Mouse (Mus musculus) hindbrain, embryonic 15.5 days (tissue): ENCODE results near the gene Mrps26. TPM values are rescaled to one million over a fixed set of nuclear protein-coding genes. Genes with fewer than 3 reads are reported as not detected.

Experiments
- ATAC-seq: fragments of 200-750 bp; cut with Nextera tagmentation; 2 replicates; pipeline ENCODE4 v1.8.0; 2017; ENCODE audit warnings: low read depth, moderate number of reproducible peaks, moderate TSS enrichment; ENCODE audit not compliant: low FRiP score
- H3K27ac ChIP-seq: fragments of 300-500 bp; sonication (generic); replicated peaks from 2 replicates; pipeline ENCODE4 v1.5.1; 2015; ENCODE audit warnings: mild to moderate bottlenecking, inconsistent platforms
- H3K27me3 ChIP-seq: fragments of 300-500 bp; sonication (generic); 2 replicates; pipeline ENCODE4 v1.6.1; 2015; ENCODE audit warnings: control low read depth, inconsistent platforms
- H3K36me3 ChIP-seq: fragments of 300-500 bp; sonication (generic); 2 replicates; pipeline ENCODE4 v1.6.1; 2015; ENCODE audit warnings: control low read depth, inconsistent platforms
- H3K4me1 ChIP-seq: fragments of 300-500 bp; sonication (generic); replicated peaks from 2 replicates; pipeline ENCODE4 v1.6.1; 2015; ENCODE audit warnings: control low read depth, inconsistent platforms
- H3K4me2 ChIP-seq: fragments of 300-500 bp; sonication (generic); 2 replicates; pipeline ENCODE4 v1.6.1; 2015; ENCODE audit warnings: moderate library complexity, mild to moderate bottlenecking, inconsistent platforms
- H3K4me3 ChIP-seq: fragments of 300-500 bp; sonication (generic); 2 replicates; pipeline ENCODE4 v1.5.1; 2015; ENCODE audit warnings: mild to moderate bottlenecking, inconsistent platforms
- H3K9ac ChIP-seq: fragments of 300-500 bp; sonication (generic); 2 replicates; pipeline ENCODE4 v1.6.1; 2015; ENCODE audit warnings: inconsistent platforms
- H3K9me3 ChIP-seq: fragments of 300-500 bp; sonication (generic); 2 replicates; pipeline ENCODE4 v1.6.1; 2016; ENCODE audit warnings: control low read depth, inconsistent platforms
- whole genome bisulfite sequencing: fragments of 180-500 bp; shearing (Covaris S2); methylation state at CpG from one replicate; pipeline ENCODE4 v1.1.7; 2015; 5-methylcytosine and 5-hydroxymethylcytosine counted together
- polyA plus RNA-seq: library from polyadenylated mRNA; unstranded; fragments of >200 nt; fragmentation: Nextera tagmentation; extraction: Ambion mirVana; gene quantifications from 2 replicates; pipeline ENCODE4 v1.2.1, GENCODE M21; 2015

Gene Mrps26
- polyA plus RNA-seq, 1 experiment from 2014 or later: 100 TPM

DNA sequence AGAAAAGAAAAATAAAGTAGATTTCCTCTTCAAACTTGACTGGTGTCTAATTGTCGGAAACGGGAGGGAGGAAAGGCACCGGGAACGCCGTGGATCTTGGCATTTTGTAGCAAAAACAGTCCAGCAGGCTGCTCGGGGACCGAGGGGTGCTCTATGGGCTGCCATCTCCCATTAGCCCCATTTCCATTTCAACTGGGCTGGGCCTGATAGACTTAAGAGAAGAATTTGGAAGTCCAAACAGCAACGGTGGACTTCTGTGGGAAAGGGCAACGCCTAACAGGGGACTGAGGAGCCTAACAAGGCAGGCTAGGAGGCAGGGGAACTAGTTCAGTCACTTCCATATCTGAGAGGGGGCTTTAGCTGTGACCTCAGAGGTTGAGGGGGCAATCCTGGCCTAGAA is 13.5 kb downstream of the Mrps26 start:
- Histone ChIP-seq H3K9ac (no peak overlapping the region), H3K27me3 (peaks cover 71% of the 10 kb centered on the region), H3K4me3 (peak overlapping the region; percentile 30), H3K4me1 (peaks cover 32% of the 10 kb centered on the region), H3K4me2 (peak overlapping the region; percentile 55), H3K36me3 (no peaks in the 10 kb centered on the region), H3K9me3 (no peaks in the 10 kb centered on the region), H3K27ac (no peak overlapping the region)
- ATAC-seq: no peak
- WGBS: 5% methylated on average over 9 of the region's 9 CpGs

DNA sequence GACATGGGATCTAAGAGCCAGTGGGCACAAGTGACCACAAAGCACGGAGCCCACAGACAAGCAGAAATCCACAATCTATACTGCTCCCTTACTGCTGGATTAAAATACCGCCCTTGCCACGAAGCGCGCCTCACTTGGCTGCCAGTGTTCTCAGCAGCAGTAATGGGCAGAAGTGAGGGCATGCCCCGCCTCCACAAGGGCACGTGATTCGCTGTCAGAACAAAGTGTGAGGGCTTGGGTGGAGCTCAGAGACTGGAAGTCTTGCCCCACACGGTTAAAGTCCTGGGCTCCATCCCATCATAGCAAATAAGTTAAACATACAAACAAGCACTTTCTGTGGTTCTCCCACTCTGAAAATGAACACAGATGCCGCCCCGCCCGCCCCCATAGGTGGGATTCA is 14.1 kb downstream of the Mrps26 start:
- peak overlapping the region; percentile 30 for H3K4me2 ChIP-seq
- H3K9me3 ChIP-seq: no peaks in the 10 kb centered on the region
- no peak overlapping the region for H3K4me3 ChIP-seq
- no peak overlapping the region for H3K9ac ChIP-seq
- H3K36me3 ChIP-seq: no peaks in the 10 kb centered on the region
- WGBS: 3% methylated on average over 12 of the region's 12 CpGs
- no peak overlapping the region for H3K27ac ChIP-seq
- H3K27me3 ChIP-seq: peaks cover 77% of the 10 kb centered on the region
- H3K4me1 ChIP-seq: peaks cover 32% of the 10 kb centered on the region
- ATAC-seq: no peak

DNA sequence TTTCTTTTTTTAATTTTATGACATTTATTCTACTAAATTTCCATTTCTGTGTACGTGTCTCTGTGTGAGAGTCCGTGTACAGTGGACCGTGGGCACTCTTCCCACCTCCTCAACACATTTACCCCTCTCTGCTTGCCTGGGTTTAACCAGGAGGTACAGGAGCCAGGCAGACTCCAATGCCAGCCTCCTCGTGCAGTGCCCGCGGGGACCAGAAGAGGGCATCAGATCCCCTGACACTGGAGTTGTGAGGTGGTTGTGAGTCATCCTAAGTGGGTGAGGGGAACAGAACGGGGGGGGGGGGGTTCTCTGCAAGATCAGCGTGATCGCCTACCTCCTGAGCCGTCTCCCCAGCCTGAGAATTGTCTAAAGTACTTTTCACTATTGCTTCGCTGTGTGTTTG is 14.6 kb downstream of the Mrps26 start:
- no peak for ATAC-seq
- H3K4me2 ChIP-seq: no peak overlapping the region
- H3K4me1 ChIP-seq: peaks cover 32% of the 10 kb centered on the region
- WGBS: 11% methylated on average over 11 of the region's 11 CpGs
- H3K27me3 ChIP-seq: peaks cover 77% of the 10 kb centered on the region
- H3K36me3 ChIP-seq: no peaks in the 10 kb centered on the region
- H3K9ac ChIP-seq: no peak overlapping the region
- no peaks in the 10 kb centered on the region for H3K9me3 ChIP-seq
- no peak overlapping the region for H3K27ac ChIP-seq
- no peak overlapping the region for H3K4me3 ChIP-seq

DNA sequence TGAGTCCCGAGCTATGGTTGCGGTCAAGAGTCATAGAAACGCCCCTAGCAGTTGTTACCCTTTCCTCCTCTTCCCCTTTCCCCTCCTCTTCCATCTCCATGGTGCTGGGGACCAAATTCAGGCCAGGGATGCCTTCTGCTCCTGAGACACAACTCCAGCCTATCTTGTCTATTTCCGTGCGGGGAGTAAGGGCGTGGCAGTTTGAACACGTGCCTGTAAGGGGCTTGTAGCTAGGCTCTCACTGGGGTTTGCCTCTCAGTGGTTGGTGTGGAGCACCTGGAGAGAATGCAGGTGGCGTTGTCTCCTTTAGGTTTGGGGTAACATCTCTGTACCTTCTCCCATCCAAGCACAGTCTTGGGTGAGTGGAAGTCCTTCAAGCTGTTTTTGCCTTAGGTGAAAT is 16.2 kb downstream of the Mrps26 start:
- peaks cover 32% of the 10 kb centered on the region for H3K4me1 ChIP-seq
- peaks cover 75% of the 10 kb centered on the region for H3K27me3 ChIP-seq
- no peak overlapping the region for H3K27ac ChIP-seq
- H3K9me3 ChIP-seq: no peaks in the 10 kb centered on the region
- 5% methylated on average over 8 of the region's 8 CpGs for WGBS
- H3K4me2 ChIP-seq: no peak overlapping the region
- ATAC-seq: no peak
- no peak overlapping the region for H3K4me3 ChIP-seq
- no peak overlapping the region for H3K9ac ChIP-seq
- H3K36me3 ChIP-seq: no peaks in the 10 kb centered on the region

DNA sequence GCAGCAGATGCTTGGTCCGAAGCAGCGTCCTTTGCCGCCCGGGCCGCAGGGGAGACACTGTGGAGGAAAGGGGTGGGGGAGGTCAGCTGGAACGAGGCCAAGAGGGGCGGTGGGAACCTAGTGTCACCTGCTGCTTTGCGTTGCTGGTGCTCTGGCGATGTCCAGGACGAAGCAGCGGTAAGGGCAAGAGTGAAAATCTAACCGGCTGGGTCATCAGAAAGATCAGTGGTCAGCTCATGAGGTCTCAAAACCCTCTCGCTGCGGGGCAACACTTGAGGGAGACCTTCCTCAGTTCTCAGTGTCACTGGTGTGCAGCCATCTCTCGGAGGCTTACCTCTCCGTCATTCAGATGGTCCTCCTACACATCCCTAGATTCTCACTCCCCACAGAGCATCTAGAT is 17.7 kb downstream of the Mrps26 start:
- peak overlapping the region; percentile 20; the same call in 1 of the 2 replicates for H3K9ac ChIP-seq
- peak overlapping the region; percentile 53 for H3K4me2 ChIP-seq
- no peak overlapping the region for H3K27ac ChIP-seq
- H3K27me3 ChIP-seq: peaks cover 61% of the 10 kb centered on the region
- H3K36me3 ChIP-seq: no peaks in the 10 kb centered on the region
- H3K9me3 ChIP-seq: no peaks in the 10 kb centered on the region
- ATAC-seq: no peak
- H3K4me1 ChIP-seq: peaks cover 30% of the 10 kb centered on the region
- peak overlapping the region; percentile 26 for H3K4me3 ChIP-seq
- WGBS: 3% methylated on average over 16 of the region's 16 CpGs

DNA sequence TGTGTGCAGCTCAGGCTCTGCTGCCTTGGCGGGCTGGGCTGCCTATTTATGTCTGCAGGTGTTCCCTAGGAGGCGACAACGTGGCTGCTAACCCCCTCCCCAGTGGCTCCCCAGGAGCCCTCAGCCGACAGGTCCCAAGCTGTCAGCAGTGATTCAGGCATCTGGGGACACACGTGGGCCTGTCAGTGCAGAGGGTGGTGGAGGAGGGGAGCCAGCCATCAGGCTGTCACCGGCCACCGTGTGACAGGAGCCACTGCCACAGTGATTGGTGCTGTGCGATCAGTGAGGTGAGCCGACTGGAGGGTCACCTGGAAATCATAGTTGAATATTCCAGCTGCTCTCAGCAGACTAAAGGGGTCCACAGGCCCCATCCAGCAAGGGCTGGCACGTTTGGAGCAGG is 19.0 kb downstream of the Mrps26 start, which contains the start of gene Avp:
TSS of gene Avp (minus strand) at position 3 of the 400 bp plus-strand sequence.
- Histone ChIP-seq H3K27ac (no peak within 1 kb of the TSS), H3K4me1 (peaks cover 18% of the 10 kb centered on the region), H3K27me3 (peaks cover 49% of the 10 kb centered on the region), H3K4me2 (no peak within 1 kb of the TSS), H3K9ac (no peak within 1 kb of the TSS), H3K36me3 (no peaks in the 10 kb centered on the region), H3K9me3 (no peaks in the 10 kb centered on the region), H3K4me3 (no peak within 1 kb of the TSS)
- ATAC-seq: no peak
- WGBS: 36% methylated on average over 10 of the region's 10 CpGs

DNA sequence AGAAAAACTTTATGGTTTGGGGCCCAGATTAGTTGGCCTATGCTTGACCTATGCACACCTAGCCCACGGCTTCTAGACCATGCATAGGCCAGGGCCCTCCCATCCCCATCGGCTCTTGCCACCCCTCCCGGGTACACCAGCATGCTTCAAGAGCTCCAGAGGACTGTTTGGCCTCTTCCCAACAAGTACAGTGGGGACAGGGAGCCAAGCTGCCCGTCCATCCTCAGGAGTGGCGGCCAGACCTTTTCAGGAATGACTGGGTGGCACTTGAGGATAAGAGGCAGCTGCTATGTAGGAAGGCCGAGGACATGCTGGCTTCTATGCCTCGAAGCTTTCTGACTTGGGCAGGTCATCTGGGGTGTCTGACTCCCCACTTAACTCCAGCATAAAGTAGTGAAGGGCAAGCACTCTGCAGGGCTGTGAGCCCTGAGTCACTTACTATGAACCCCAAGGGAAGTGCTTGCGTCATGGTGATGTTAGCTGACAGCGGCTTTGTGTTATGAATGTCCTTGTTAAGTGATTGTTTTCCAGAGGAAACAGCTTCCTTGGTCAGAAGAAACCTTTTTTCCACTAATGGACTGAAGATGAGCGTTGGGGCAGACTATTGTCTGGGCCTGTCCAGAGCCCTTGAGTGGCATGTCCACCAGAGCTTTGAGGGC is 20.5 kb downstream of the Mrps26 start:
- H3K9ac ChIP-seq: no peak overlapping the region
- no peak for ATAC-seq
- no peaks in the 10 kb centered on the region for H3K9me3 ChIP-seq
- peaks cover 34% of the 10 kb centered on the region for H3K27me3 ChIP-seq
- no peak overlapping the region for H3K4me3 ChIP-seq
- no peak overlapping the region for H3K4me2 ChIP-seq
- H3K36me3 ChIP-seq: no peaks in the 10 kb centered on the region
- WGBS: 83% methylated on average over 10 of the region's 10 CpGs
- H3K27ac ChIP-seq: no peak overlapping the region
- peaks cover 15% of the 10 kb centered on the region for H3K4me1 ChIP-seq

DNA sequence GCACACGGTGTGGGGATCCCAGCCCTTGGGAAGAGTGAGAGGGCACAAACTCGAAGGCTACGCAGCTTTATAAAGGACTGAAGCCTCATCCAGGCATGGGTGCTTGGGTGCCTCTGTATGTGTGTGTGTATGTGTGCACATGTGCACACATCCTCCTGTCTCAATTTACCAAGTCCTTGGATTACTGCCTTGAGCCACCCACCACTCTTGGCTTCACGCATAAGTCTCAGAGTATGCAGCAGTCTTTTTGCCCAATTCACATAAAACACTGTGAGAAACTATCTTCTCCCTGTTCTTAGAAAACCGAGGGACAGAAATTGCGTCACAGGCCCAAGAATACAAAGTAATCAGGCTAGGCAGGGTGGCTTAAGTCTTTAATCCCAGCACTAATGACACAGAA is 22.5 kb downstream of the Mrps26 start:
- Histone ChIP-seq H3K36me3 (peaks cover 9% of the 10 kb centered on the region; the same call in 1 of the 2 replicates), H3K27me3 (peaks cover 15% of the 10 kb centered on the region), H3K9me3 (no peaks in the 10 kb centered on the region), H3K4me3 (no peak overlapping the region), H3K27ac (no peak overlapping the region), H3K4me1 (peaks cover 5% of the 10 kb centered on the region), H3K4me2 (no peak overlapping the region), H3K9ac (no peak overlapping the region)
- ATAC-seq: no peak
- 87% methylated on average over 6 of the region's 6 CpGs for WGBS

DNA sequence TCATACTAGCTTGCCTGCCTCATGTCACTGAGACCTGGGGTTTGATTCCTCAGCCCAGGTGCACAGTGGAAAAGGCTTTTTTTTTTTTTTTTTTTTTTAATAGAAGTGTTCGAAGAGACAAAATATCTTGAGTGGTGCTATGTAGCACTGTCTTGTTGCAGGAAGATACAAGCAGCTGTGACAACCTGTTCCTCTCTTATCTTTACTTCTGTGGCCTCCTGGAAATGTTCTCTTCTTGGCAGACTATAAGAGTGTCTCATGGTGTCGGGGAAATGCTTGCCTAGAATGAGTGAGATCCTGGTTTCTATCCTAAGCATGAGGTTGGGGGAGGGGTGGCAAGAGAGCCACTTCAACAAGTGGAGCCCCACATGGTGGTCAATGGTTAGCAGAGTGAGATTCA is 24.8 kb downstream of the Mrps26 start:
- H3K27me3 ChIP-seq: no peaks in the 10 kb centered on the region
- H3K9ac ChIP-seq: no peak overlapping the region
- H3K4me2 ChIP-seq: no peak overlapping the region
- H3K9me3 ChIP-seq: no peaks in the 10 kb centered on the region
- 94% methylated on average over 2 of the region's 2 CpGs for WGBS
- ATAC-seq: no peak
- no peaks in the 10 kb centered on the region for H3K4me1 ChIP-seq
- peaks cover 16% of the 10 kb centered on the region; the same call in 1 of the 2 replicates for H3K36me3 ChIP-seq
- no peak overlapping the region for H3K4me3 ChIP-seq
- H3K27ac ChIP-seq: no peak overlapping the region

DNA sequence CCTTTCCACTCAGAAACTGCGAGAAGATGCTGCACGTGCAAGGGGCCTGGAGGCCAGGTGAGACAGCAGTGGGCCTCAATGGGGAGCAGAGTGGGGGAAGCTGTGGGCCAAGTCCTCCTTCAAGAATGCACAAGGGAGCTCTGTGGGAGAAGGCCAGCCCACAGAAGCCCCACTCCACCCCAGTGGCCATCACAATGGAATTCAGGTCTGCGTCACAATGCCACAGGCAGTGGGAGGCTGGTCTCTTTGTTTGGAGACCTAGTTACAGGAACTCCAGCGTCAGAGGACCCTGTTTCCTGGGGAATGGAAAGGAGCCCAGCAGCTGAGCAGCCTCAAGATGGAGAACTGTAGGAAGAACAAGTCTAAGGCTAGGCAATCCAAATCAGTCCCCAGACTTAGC is 25.6 kb downstream of the Mrps26 start:
- WGBS: 46% methylated on average over 4 of the region's 4 CpGs
- no peaks in the 10 kb centered on the region for H3K9me3 ChIP-seq
- H3K36me3 ChIP-seq: peaks cover 16% of the 10 kb centered on the region; the same call in 1 of the 2 replicates
- ATAC-seq: no peak
- H3K4me1 ChIP-seq: no peaks in the 10 kb centered on the region
- no peak overlapping the region for H3K4me3 ChIP-seq
- no peaks in the 10 kb centered on the region for H3K27me3 ChIP-seq
- no peak overlapping the region for H3K4me2 ChIP-seq
- no peak overlapping the region for H3K9ac ChIP-seq
- H3K27ac ChIP-seq: no peak overlapping the region

DNA sequence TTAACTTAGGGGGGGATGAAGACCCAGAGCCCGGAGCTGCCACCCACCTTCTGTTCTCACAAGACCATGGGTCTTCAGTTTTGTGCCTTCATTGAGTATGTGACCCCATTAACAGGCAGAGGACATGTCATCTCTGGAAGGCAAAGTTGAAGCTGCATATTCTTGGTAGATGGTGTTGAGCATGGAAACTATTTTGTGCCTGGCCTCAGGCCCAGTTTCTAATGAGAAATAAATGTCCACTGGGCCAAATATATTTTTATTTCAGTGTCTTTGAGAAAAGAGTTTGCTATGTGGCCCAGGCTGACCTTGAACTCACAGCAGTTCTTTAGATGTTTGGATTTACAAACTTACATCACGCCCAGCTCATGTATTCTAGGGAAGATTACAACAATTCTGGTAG is 26.2 kb downstream of the Mrps26 start:
- Histone ChIP-seq H3K9me3 (no peaks in the 10 kb centered on the region), H3K27ac (no peak overlapping the region), H3K4me2 (no peak overlapping the region), H3K27me3 (no peaks in the 10 kb centered on the region), H3K4me3 (no peak overlapping the region), H3K36me3 (peaks cover 21% of the 10 kb centered on the region; the same call in 1 of the 2 replicates), H3K9ac (no peak overlapping the region), H3K4me1 (no peaks in the 10 kb centered on the region)
- 97% methylated on average over 2 of the region's 2 CpGs for WGBS
- no peak for ATAC-seq

DNA sequence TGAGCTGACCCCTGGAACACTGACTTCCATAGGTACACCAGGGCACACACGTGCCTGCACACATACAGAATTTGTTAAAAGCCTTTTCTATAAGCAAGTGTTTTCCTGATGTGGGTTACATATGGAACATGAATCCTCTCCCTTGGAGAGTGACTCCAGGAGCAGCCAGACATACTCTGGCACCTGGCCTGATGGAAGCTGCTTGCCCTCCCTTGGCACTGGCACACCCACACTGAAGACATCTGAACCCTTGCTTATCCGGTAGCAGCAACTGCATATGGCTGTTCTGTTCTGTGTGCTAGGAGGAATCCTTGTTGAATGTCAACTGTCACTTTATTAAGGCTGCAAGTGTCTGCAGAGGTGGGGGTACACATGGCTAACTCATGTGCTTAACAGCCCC is 27.5 kb downstream of the Mrps26 start:
- no peaks in the 10 kb centered on the region for H3K9me3 ChIP-seq
- no peaks in the 10 kb centered on the region for H3K27me3 ChIP-seq
- H3K4me1 ChIP-seq: no peaks in the 10 kb centered on the region
- H3K36me3 ChIP-seq: peaks cover 30% of the 10 kb centered on the region; the same call in 1 of the 2 replicates
- 91% methylated on average over 2 of the region's 2 CpGs for WGBS
- ATAC-seq: no peak
- H3K27ac ChIP-seq: no peak overlapping the region
- no peak overlapping the region for H3K4me2 ChIP-seq
- no peak overlapping the region for H3K9ac ChIP-seq
- H3K4me3 ChIP-seq: no peak overlapping the region

DNA sequence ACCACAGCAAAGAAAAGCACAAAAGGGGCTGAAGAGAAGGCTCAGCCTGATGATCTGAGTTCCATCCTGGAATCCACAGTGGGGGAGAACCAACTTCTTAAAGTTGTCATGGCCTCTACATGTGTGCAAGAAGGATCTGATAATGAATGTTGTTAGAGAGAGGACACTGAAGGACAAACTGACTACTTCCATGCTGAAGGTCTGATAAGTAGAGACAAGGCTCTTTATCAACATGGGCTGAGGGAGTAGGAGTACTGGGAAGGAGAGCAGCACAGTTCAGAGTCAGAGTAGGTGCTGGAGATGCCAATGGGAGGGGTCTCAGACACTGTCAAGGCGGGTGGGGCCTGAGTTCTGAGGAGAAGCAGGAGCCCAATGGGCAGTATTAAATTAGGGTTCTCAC is 32.1 kb downstream of the Mrps26 start:
- Histone ChIP-seq H3K36me3 (peaks cover 52% of the 10 kb centered on the region), H3K9ac (no peak overlapping the region), H3K27ac (no peak overlapping the region), H3K4me2 (no peak overlapping the region), H3K27me3 (no peaks in the 10 kb centered on the region), H3K9me3 (no peaks in the 10 kb centered on the region), H3K4me1 (no peaks in the 10 kb centered on the region), H3K4me3 (no peak overlapping the region)
- 88% methylated on average over 1 of the region's 1 CpGs for WGBS
- ATAC-seq: no peak
